Mouse (Mus musculus) adrenal gland, adult (tissue): ENCODE data around the gene Nadsyn1.

ENCODE experiments used
- DNase-seq, 2 experiments: peaks; one replicate each; pipeline ENCODE4 v3.0.0; 2022 to 2023; ENCODE audit warnings: low spot score in 1 of 2; ENCODE audit not compliant: inconsistent age in 2 of 2

Nadsyn1 gene

DNA sequence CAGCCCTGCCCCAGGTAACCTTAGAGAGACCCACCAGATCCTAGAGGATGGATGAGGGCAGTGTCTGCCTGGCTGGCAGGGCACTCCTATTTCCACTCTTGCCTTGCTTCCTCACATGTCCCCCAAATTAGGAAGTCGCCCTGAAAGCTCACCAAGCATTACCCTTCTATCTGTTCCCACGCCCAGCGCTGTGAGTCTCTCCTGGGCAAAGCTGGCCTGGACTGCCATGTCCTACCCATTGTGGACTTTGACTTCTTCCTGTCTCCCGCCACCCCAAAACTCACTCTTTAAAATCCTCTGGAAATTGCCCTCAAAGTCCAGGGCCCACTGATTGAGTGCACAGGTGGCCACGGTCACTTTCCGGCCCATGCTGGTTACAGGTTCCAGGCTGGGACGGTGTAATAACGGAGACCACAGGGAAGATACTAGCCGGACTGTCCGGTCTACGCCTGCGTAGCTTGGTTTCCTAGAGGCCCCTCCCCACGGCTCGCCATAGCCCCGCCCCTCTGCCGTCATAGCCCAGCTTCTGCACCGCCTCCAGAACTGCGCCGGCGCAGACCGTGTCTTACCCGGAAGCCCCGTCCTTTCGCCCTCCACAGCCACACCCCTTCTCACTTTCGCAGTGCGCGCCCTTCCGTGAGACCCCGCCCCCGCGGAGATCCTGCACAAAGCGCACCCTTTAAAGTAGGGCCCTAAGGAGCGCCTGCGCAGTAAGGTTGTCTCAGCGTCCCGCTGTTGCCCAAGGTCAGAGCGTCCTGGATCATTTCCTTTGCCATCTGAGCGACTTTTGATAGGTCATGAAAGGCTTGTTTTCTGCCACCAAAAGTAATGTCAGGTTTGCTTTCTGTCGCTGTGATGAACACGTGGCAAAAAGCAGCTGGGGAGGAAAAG, at the start of gene Nadsyn1, which contains the start of gene Dhcr7:
Gene Nadsyn1 (minus strand): TSS at position 475 of the 891 bp plus-strand sequence.
Gene Dhcr7 (plus strand): TSS at position 771 of the 891 bp plus-strand sequence.
- DNase-seq: peak; percentile 100

DNA sequence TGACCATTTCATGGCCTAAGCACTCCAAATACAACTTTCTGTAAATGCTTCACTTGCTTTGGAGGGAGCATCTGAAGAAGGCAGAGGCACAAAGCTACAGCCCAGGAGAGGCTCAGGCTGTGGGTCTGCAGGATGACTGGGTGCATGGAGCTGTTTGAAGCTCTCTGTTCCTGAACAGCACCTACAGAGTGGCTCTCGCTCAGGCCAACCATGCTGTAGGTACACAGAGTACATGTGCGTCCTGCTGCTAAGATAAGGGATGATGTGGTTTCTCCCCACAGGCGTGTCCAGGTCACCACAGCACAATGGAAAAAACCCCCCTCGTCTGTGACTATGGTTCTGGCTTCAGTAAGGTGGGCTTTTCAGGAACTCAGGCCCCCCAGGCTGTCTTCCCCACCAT, 46.2 kb upstream of the Nadsyn1 start:
- DNase-seq: no peak

- DNase-seq: no peak
Measured at GRCm38 (mm10) chr7:143866538-143866937, 43.9 kb upstream of the Nadsyn1 start, which contains the start of gene Gm498. Gene Gm498, plus strand, starts transcription at chr7:143866838.

DNA sequence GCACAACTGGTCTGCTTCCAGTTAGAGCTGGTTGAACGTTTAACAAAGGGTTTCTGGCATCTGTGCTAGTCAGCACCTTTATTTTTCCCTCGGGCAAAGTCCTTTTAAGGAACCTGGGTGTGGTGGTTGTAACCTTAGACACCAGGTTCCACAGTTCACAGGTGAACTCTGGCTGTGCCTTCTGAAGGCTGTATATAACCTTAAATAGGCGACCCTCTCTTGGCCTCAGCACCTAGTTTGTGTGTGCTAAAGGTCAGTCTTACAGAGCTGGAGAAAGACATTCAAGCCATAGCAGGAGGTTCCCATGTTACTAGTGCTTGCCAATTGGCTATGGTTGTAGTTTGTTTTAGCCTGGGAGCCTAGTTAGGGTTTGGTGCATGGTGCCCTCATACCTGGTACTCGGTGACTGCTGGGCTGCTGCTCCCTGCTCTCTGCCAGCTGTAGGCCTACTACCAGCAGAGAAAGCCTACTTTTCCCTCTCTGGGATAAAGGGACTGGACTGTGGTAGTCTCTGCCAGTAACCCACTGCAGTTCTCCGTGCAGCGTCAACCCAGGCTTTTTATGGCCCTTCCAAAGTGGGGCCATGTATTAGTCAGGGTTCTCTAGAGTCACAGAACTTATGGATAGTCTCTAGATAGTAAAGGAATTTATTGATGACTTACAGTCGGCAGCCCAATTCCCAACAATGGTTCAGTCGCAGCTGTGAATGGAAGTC, 26.3 kb upstream of the Nadsyn1 start:
- peak in 1 of 2 experiments; percentile 24 for DNase-seq

- DNase-seq: peak in 1 of 2 experiments; percentile 36
Measured at GRCm38 (mm10) chr7:143848127-143848767, 25.6 kb upstream of the Nadsyn1 start.

- peak; percentile 6 to 32 for DNase-seq
Measured at GRCm38 (mm10) chr7:143841301-143841700, 18.7 kb upstream of the Nadsyn1 start.

- DNase-seq: peak in 1 of 2 experiments; percentile 16
Measured at GRCm38 (mm10) chr7:143840121-143840520, 17.5 kb upstream of the Nadsyn1 start.

DNA sequence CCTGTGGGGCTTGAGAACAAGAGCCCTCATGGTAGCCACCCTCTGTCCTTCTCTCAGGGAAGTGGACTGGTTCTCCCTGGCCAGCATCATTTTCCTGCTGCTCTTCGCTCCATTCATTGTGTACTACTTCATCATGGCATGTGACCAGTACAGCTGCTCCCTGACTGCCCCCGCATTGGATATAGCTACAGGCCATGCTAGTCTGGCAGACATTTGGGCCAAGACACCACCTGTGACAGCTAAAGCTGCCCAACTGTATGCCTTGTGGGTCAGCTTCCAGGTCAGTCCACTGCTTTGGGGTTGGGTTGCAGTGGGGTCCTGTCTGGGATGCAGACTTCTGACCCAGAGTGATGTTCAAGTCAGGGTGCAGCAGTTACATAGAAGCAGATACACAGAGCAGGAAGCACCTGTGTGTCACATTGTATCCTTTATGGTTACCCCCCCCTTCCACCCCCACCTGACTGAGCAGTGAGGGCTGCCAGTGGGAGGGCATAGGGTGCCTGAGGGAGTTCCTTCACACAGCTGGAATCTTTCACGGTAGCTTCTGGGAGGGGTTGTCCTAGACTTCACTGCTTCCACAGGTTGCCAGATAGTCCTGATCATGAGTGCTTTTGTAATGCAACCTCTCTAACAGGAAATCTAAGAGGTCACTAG, 15.2 kb upstream of the Nadsyn1 start:
- peak in 1 of 2 experiments; percentile 15 for DNase-seq

DNA sequence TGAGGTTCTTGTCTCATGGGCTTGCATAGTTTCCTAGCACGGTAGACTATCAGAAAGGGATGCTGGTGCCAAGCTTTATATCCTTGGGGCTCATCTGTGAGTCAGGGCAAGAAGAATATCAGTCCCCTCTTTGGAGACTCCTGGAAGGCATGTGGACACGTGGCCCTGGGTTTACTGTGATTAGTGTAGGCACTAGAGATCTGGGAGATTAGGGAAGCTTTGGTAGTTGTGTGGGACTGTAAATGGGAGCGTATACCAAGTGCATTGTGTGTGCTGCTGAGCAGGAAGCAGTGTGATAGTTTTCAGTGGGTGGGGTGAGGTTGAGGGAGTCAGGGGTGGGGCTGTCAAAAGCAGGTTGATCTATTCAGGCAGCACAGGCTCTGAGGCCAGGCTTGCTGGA, 12.3 kb upstream of the Nadsyn1 start:
- DNase-seq: peak; percentile 56 to 86

GRCm38 (mm10) chr7:143834316-143834715, 11.7 kb upstream of the Nadsyn1 start:
- DNase-seq: peak in 1 of 2 experiments; percentile 65

GRCm38 (mm10) chr7:143833581-143834190, 11.0 kb upstream of the Nadsyn1 start:
- DNase-seq: peak; percentile 91 to 95

- peak in 1 of 2 experiments; percentile 45 for DNase-seq
Measured at GRCm38 (mm10) chr7:143832611-143833010, 10.0 kb upstream of the Nadsyn1 start.

- DNase-seq: peak; percentile 89 to 96
Measured at GRCm38 (mm10) chr7:143832196-143832595, 9.5 kb upstream of the Nadsyn1 start.

- no peak for DNase-seq
Measured at GRCm38 (mm10) chr7:143830399-143830798, 7.8 kb upstream of the Nadsyn1 start.

- DNase-seq: peak; percentile 97
Measured at GRCm38 (mm10) chr7:143829504-143830331, 7.1 kb upstream of the Nadsyn1 start.

- peak in 1 of 2 experiments; percentile 64 for DNase-seq
Measured at GRCm38 (mm10) chr7:143826985-143827384, 4.3 kb upstream of the Nadsyn1 start.

- no peak for DNase-seq
Measured at GRCm38 (mm10) chr7:143823266-143823605, 587 bp upstream of the Nadsyn1 start.

- DNase-seq: no peak
Measured at GRCm38 (mm10) chr7:143821241-143821640, 1.4 kb downstream of the Nadsyn1 start.

GRCm38 (mm10) chr7:143819201-143819600, 3.4 kb downstream of the Nadsyn1 start:
- no peak for DNase-seq
